14 mouse cellular contexts compared by ENCODE assay signal in the genomic region with DNA sequence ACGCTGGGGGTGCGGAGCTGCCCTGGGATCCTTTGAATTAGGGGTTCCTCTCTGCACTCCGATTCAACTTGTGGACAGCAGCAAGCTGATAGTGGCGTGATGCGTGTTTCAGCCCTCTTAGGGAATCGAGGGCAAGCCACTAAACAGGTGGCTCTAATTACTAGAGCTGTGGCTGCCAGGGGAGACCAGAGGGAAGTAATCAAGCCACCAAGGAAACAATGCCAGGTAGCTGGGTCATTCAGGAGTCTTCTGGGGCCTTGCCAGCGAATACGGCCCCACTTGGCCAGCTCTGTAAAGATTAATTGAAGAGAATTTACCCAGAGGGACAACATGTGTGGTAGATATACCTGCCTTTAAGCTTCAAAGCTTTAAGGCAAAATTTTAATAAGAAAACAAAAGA.
DNase-seq lines count a peak whose midpoint lies in the region; ATAC-seq and TF ChIP-seq lines count a peak whose summit lies in the region.
"Had no signal": no experiment of that assay in that cellular context is flagged by ENCODE, and none has a peak within 500 bp of the region (broad histone marks: within the 10 kb centered on the region; RNA-seq: fewer than 3 reads in every experiment).

No protein-coding gene starts in this region.

- ATAC-seq in embryonic facial prominence, embryonic 11.5 days (replicated peaks; ENCODE audit: insufficient number of reproducible peaks, low FRiP score, low TSS enrichment, low read depth), result no peak
- no peak for ATAC-seq in limb, embryonic 14.5 days (ENCODE audit: low FRiP score, low read depth)

- H3K36me3 ChIP-seq in embryonic facial prominence, embryonic 11.5 days (replicated peaks; ENCODE audit: control insufficient read depth, insufficient read depth, low read depth, low read length), result no peaks in the 10 kb centered on the region
- H3K36me3 ChIP-seq in limb, embryonic 14.5 days (ENCODE audit: control insufficient read depth, insufficient read depth, low read length), result no peaks in the 10 kb centered on the region

- no peak overlapping the region for H3K4me2 ChIP-seq in embryonic facial prominence, embryonic 11.5 days (ENCODE audit: low read depth, low read length)
- H3K4me2 ChIP-seq in limb, embryonic 14.5 days (replicated peaks; ENCODE audit: low read depth, low read length, severe bottlenecking), result peak overlapping the region; percentile 10; the same call in 1 of the 2 replicates

- H3K9ac ChIP-seq in embryonic facial prominence, embryonic 11.5 days (replicated peaks; ENCODE audit: low read length), result no peak overlapping the region
- H3K9ac ChIP-seq in limb, embryonic 14.5 days (ENCODE audit: low read depth, low read length, severe bottlenecking), result no peak overlapping the region

- no peaks in the 10 kb centered on the region for H3K9me3 ChIP-seq in embryonic facial prominence, embryonic 11.5 days (replicated peaks; ENCODE audit: control insufficient read depth, low read length)
- H3K9me3 ChIP-seq in limb, embryonic 14.5 days (ENCODE audit: control insufficient read depth, low read length), result no peaks in the 10 kb centered on the region

- TF ChIP-seq POLR2A in limb, embryonic 14.5 days (IDR thresholded peaks at IDR 0.05; ENCODE audit: borderline replicate concordance, extremely low read depth, insufficient read depth, insufficient read length), result no peak

- peak overlapping the region; percentile 8; the same call in 1 of the 2 replicates for H3K4me3 ChIP-seq in layer of hippocampus, adult 2 months
- H3K4me3 ChIP-seq in embryonic facial prominence, embryonic 11.5 days (ENCODE audit: low read depth, low read length), result no peak overlapping the region
- H3K4me3 ChIP-seq in limb, embryonic 14.5 days (replicated peaks; ENCODE audit: low read length), result no peak overlapping the region

- no peak for TF ChIP-seq CTCF in layer of hippocampus, adult 2 months (conservative IDR thresholded peaks at IDR 0.05)

- no peak for DNase-seq in layer of hippocampus, adult 2 months (ENCODE audit: low spot score in 2 of 2)
- DNase-seq in layer of hippocampus, adult 11-12 months (ENCODE audit: low spot score), result no peak
- peak; percentile 38 for DNase-seq in cerebellum, adult 9-11 months
- DNase-seq in embryonic facial prominence, embryonic 11.5 days (ENCODE audit: low spot score), result peak; percentile 43
- peak; percentile 42 for DNase-seq in limb, embryonic 14.5 days (ENCODE audit: low spot score)
- DNase-seq in retina, embryonic 14.5 days (ENCODE audit: low spot score), result no peak
- DNase-seq in heart, adult 9 months (ENCODE audit: low spot score in 2 of 2), result no peak
- DNase-seq: adrenal gland, postnatal 25 days; gastrocnemius, postnatal 36 days; kidney, adult 9 months; lung, adult 2 months; midbrain, embryonic 14.5 days; right cerebral cortex, postnatal 4 days had no signal

- H3K27me3 ChIP-seq in embryonic facial prominence, embryonic 11.5 days (ENCODE audit: control insufficient read depth, insufficient read depth, low read length), result no peaks in the 10 kb centered on the region
- H3K27me3 ChIP-seq in limb, embryonic 14.5 days (ENCODE audit: control insufficient read depth, insufficient read depth, low read length), result no peaks in the 10 kb centered on the region

- 44% methylated on average over 8 of the region's 8 CpGs for WGBS in embryonic facial prominence, embryonic 11.5 days
- WGBS in limb, embryonic 14.5 days, result 21% methylated on average over 8 of the region's 8 CpGs

- 0 out of 2 replicates have a peak overlapping the region, but pooled peaks have one; percentile 46 for H3K27ac ChIP-seq in layer of hippocampus, adult 2 months
- H3K27ac ChIP-seq in embryonic facial prominence, embryonic 11.5 days (replicated peaks; ENCODE audit: low read depth, low read length), result no peak overlapping the region
- no peak overlapping the region for H3K27ac ChIP-seq in limb, embryonic 14.5 days (replicated peaks; ENCODE audit: low read depth, low read length)
- H3K27ac ChIP-seq: macrophage had no signal

- H3K4me1 ChIP-seq in embryonic facial prominence, embryonic 11.5 days (ENCODE audit: control insufficient read depth, insufficient read depth, low read length), result no peaks in the 10 kb centered on the region; the same call in 1 of the 2 replicates
- peaks cover 3% of the 10 kb centered on the region; the same call in 1 of the 2 replicates for H3K4me1 ChIP-seq in limb, embryonic 14.5 days (ENCODE audit: control insufficient read depth, insufficient read depth, low read length)

Comparison
In these comparisons a context has a peak if more than half of its experiments do, and no peak if none do; other contexts are left out.
1. DNase-seq: peak in cerebellum, adult 9-11 months (single experiment), embryonic facial prominence, embryonic 11.5 days (single experiment) and limb, embryonic 14.5 days (single experiment); none in layer of hippocampus, adult 2 months (0 of 2), layer of hippocampus, adult 11-12 months (single experiment), retina, embryonic 14.5 days (single experiment) and heart, adult 9 months (0 of 2).